Mouse (Mus musculus): ENCODE results near the gene Msh2.

The Msh2 gene

DNA sequence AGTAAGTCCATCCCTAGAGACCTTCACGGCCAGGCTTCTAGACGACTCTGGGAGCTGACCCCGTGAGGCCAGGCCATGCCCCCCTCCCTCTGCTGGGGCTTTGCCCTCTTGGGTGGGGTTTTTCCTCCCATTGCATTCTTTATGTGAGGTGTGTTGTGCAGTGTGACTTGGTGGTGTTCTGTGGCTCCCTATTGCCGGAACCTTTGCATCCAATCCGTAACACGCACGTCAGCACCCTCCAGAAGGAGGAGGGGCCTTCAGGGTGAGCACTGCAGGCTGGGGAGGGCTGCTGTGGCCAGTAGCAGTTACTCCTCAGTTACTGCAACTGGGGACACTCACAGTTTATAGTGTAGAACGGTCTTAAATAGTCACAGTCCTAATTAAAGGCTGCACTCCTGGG, 28.0 kb downstream of the Msh2 start:
- DNase-seq (ENCODE audit: low spot score in 2 of 2) = no peak

GRCm38 (mm10) chr17:87724727-87725126, 52.6 kb downstream of the Msh2 start:
- DNase-seq (ENCODE audit: low spot score in 2 of 2) = no peak

GRCm38 (mm10) chr17:87726489-87727356, 54.6 kb downstream of the Msh2 start:
- DNase-seq (ENCODE audit: low spot score in 2 of 2) = no peak

- no peak for DNase-seq (ENCODE audit: low spot score in 2 of 2)
Measured at GRCm38 (mm10) chr17:87731962-87732361, 59.8 kb downstream of the Msh2 start.

- no peak for DNase-seq (ENCODE audit: low spot score in 2 of 2)
Measured at GRCm38 (mm10) chr17:87734471-87734870, 62.3 kb downstream of the Msh2 start.

DNA sequence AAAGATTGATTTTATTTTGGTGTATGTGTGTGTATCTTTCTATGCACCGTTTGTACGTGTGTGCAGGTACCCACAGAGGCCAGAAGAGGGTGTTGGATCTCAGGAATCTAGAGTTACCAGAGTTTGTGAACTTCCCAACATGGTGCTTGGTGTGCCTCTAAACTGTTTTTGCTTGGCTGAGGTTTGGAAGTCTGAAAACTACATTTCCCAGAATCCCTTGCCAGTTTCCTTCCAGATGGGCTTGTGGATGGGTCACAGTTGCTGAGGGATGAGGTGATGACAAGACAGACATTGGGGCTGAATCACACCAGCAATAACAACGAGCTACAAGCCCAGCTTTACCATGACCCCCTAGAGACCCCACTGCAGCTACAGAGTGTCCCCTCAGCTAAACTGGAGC, 65.0 kb downstream of the Msh2 start:
- no peak for DNase-seq (ENCODE audit: low spot score in 2 of 2)

GRCm38 (mm10) chr17:87739835-87740234, 67.7 kb downstream of the Msh2 start:
- no peak for DNase-seq (ENCODE audit: low spot score in 2 of 2)

DNA sequence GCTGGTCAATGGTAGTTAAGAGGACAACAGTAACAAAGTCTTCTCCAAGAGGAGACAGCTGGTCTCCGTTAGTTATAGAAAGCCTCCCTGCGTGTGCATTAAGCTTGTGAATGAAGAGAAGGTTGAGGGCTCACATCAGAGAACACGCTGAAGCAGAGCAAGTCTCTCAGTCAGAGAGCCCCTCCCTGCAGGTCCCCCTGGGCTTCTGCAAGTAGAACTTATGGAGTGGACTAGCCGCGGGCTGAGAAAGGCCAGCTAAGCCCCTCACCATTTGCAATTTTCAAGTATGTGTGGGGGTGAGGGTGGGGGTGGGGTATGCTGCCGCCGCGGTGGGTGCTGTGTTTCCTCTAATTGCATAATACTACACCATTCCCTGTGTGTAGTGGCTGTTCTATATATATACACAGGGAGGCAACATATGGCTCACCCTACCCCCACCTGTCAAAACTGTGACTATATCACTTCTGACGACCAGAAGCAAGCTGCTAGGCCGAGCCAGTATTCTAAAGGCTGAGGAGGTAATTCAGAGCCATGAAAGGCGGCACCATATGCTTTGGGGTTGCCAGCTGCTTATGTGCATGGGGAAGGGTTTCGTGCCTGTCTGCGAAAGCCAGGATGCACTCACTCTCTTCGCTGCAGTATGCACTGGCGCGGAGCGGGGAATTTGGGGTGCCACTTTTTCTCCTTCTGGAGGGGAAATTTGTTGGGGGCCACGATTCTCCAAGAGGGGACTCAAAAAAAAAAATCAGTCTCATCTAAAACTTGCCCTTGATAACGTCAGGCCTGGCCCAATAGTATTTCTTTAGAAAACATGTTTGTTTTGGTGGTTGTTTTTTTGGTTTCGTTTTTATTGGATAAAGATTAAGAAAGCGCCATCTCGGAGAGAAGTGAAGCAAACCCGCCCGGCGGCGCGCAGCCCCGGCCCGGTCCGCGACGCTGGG, 73.1 kb downstream of the Msh2 start:
- no peak for DNase-seq (ENCODE audit: low spot score in 2 of 2)

GRCm38 (mm10) chr17:87745926-87746888, 74.1 kb downstream of the Msh2 start:
- DNase-seq (ENCODE audit: low spot score in 2 of 2) = peak; percentile 7 to 62

DNA sequence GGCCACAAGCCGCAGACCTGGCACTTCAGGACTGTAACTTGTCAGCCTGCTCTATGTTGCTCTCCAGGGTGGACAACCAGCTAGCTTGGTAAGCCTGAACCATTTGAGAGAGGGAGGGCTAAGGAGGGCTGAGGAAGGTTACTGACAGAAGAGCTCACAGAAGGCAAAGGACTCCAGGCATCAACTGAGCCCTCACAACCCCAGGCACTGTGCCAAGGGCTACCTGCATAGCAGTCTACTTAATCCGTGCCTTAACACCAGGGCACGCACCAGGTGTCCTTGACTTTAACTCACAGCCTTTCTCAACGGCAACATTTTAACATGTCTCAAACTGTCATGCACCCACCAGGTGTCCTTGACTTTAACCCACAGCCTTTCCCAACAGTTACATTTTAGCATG, 88.2 kb downstream of the Msh2 start:
- DNase-seq (ENCODE audit: low spot score in 2 of 2) = no peak

DNA sequence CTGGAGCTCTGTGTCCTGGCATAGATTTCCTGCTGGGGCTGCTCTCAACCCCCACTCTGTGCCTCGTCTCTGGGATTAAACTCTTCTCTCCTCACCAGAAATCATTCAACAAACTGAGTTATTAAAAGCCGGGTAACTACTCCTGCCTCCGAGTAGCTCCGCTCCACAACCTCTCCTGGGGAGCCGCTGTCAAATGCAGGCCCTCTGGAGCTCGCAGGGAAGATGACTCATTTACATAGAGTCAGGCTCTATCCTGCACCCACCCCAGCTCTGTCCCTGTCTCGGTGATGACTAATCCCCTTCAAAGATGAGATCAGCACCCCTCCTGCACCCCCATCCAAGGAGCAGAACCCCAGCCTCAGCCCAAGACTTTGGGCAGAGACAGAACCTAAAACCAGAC, 91.0 kb downstream of the Msh2 start:
- DNase-seq (ENCODE audit: low spot score in 2 of 2) = no peak

GRCm38 (mm10) chr17:87765031-87765430, 92.9 kb downstream of the Msh2 start:
- DNase-seq (ENCODE audit: low spot score in 2 of 2) = no peak

GRCm38 (mm10) chr17:87766888-87767287, 94.8 kb downstream of the Msh2 start:
- DNase-seq (ENCODE audit: low spot score in 2 of 2) = no peak

DNA sequence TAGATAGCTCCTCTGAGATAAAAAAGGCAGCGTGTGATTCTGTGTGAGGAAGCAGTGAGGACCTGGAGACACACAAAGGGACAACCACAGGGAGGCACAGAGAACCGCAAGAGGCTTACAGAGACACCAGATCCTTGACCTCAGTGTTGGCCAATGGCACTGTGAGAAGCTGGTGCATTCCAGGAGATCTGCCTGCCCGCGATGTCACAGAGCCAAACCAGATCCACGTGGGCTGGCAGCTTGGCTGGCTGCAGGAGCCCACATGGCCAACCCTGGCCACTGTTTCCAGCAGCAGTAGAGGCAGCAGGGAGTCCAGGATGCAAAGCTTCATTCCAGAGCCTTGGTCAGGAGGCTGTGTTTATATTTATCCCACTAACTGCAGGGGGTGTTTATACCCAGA, 98.6 kb downstream of the Msh2 start:
- DNase-seq (ENCODE audit: low spot score in 2 of 2) = no peak

- no peak for DNase-seq (ENCODE audit: low spot score in 2 of 2)
Measured at GRCm38 (mm10) chr17:87773175-87773574, 101.0 kb downstream of the Msh2 start.

All from spleen, postnatal 10 days (tissue).